Mouse (Mus musculus) brown adipose tissue, adult 24 weeks (tissue): ENCODE results near the gene Orai1. TPM values are rescaled to one million over a fixed set of nuclear protein-coding genes. Genes with fewer than 3 reads are reported as not detected.
A peak's percentile ranks its signal among the peaks of the same experiment; 100 is the strongest.
"Not testable (repeated sequence)": the region's sequence is repeated elsewhere in the genome, so short reads cannot be mapped to it uniquely, and the experiment has no call there.

Experiments used
- H3K27ac ChIP-seq: fragments of 200-500 bp; replicated peaks from 2 replicates; pipeline ENCODE4 v1.5.1; 2012; ENCODE audit warnings: low read depth, mild to moderate bottlenecking, low read length
- H3K4me1 ChIP-seq: fragments of 200-500 bp; 2 replicates; pipeline ENCODE4 v1.6.1; 2012; ENCODE audit warnings: low read length, mixed read lengths; ENCODE audit not compliant: control insufficient read depth, insufficient read depth, insufficient read length
- H3K4me3 ChIP-seq: fragments of 200-500 bp; 2 replicates; pipeline ENCODE4 v1.5.1; 2012; ENCODE audit warnings: low read depth, mild to moderate bottlenecking, low read length, moderate library complexity; ENCODE audit not compliant: insufficient read depth
- polyA plus RNA-seq: library from polyadenylated mRNA; stranded (reverse); fragments of >200 nt; gene quantifications from 2 replicates; pipeline ENCODE4 v1.2.4, GENCODE M21; 2012; ENCODE audit not compliant: missing spikeins, insufficient read depth, insufficient read length

Orai1 gene
- polyA plus RNA-seq = 6.9 and 7.6 TPM in 2 replicates

- Histone ChIP-seq H3K4me1 (peaks cover 27% of the 10 kb centered on the region), H3K4me3 (peak within 1 kb of the TSS; percentile 81), H3K27ac (peak within 1 kb of the TSS; percentile 91)
Measured at GRCm38 (mm10) chr5:123014753-123015701, at the start of gene Orai1. Orai1 (plus strand) TSS chr5:123015074.

- Histone ChIP-seq H3K4me3 (no peak overlapping the region), H3K4me1 (peaks cover 2% of the 10 kb centered on the region), H3K27ac (no peak overlapping the region)
Measured at GRCm38 (mm10) chr5:122965427-122965826, 49.4 kb upstream of the Orai1 start.

- H3K4me3 ChIP-seq = no peak overlapping the region
- H3K27ac ChIP-seq = no peak overlapping the region
- H3K4me1 ChIP-seq = no peaks in the 10 kb centered on the region
Measured at GRCm38 (mm10) chr5:122968322-122968721, 46.6 kb upstream of the Orai1 start.

- Histone ChIP-seq H3K4me3 (no peak overlapping the region), H3K27ac (no peak overlapping the region), H3K4me1 (no peaks in the 10 kb centered on the region)
Measured at GRCm38 (mm10) chr5:122970056-122970455, 44.8 kb upstream of the Orai1 start.

GRCm38 (mm10) chr5:122971438-122971837 lies 43.4 kb upstream of the Orai1 start:
- no peak overlapping the region for H3K4me3 ChIP-seq
- H3K27ac ChIP-seq = no peak overlapping the region
- H3K4me1 ChIP-seq = no peaks in the 10 kb centered on the region

GRCm38 (mm10) chr5:122972116-122972515 lies 42.8 kb upstream of the Orai1 start:
- Histone ChIP-seq H3K4me1 (no peaks in the 10 kb centered on the region), H3K27ac (no peak overlapping the region), H3K4me3 (no peak overlapping the region)

- not testable (repeated sequence) for H3K27ac ChIP-seq, H3K4me3 ChIP-seq, H3K4me1 ChIP-seq
Measured at GRCm38 (mm10) chr5:122974701-122975100, 40.2 kb upstream of the Orai1 start.

GRCm38 (mm10) chr5:122978970-122979369 lies 35.9 kb upstream of the Orai1 start:
- no peaks in the 10 kb centered on the region for H3K4me1 ChIP-seq
- H3K4me3 ChIP-seq = no peak overlapping the region
- H3K27ac ChIP-seq = no peak overlapping the region

- H3K4me3 ChIP-seq = no peak overlapping the region
- no peak overlapping the region for H3K27ac ChIP-seq
- no peaks in the 10 kb centered on the region; the same call in 1 of the 2 replicates for H3K4me1 ChIP-seq
Measured at GRCm38 (mm10) chr5:122984483-122984882, 30.4 kb upstream of the Orai1 start.

GRCm38 (mm10) chr5:122985276-122985675 lies 29.6 kb upstream of the Orai1 start:
- no peaks in the 10 kb centered on the region; the same call in 1 of the 2 replicates for H3K4me1 ChIP-seq
- no peak overlapping the region for H3K27ac ChIP-seq
- H3K4me3 ChIP-seq = no peak overlapping the region

GRCm38 (mm10) chr5:122986091-122986493 lies 28.8 kb upstream of the Orai1 start:
- H3K4me3 ChIP-seq = no peak overlapping the region
- no peaks in the 10 kb centered on the region; the same call in 1 of the 2 replicates for H3K4me1 ChIP-seq
- no peak overlapping the region for H3K27ac ChIP-seq

- H3K27ac ChIP-seq = no peak overlapping the region
- H3K4me3 ChIP-seq = peak overlapping the region; percentile 89
- no peaks in the 10 kb centered on the region; the same call in 1 of the 2 replicates for H3K4me1 ChIP-seq
Measured at GRCm38 (mm10) chr5:122987211-122988020, 27.5 kb upstream of the Orai1 start.

GRCm38 (mm10) chr5:122988021-122988751 lies 26.7 kb upstream of the Orai1 start:
- H3K4me1 ChIP-seq = no peaks in the 10 kb centered on the region; the same call in 1 of the 2 replicates
- peak overlapping the region; percentile 89 for H3K4me3 ChIP-seq
- no peak overlapping the region for H3K27ac ChIP-seq

GRCm38 (mm10) chr5:122989001-122989525 lies 25.8 kb upstream of the Orai1 start:
- H3K27ac ChIP-seq = no peak overlapping the region
- H3K4me1 ChIP-seq = no peaks in the 10 kb centered on the region; the same call in 1 of the 2 replicates
- peak overlapping the region; percentile 89 for H3K4me3 ChIP-seq
